Mouse (Mus musculus) E14TG2a.4 (cell line): ENCODE measurements around the gene Rnd1.

Experiments
- CTCF ChIP-seq: conservative IDR thresholded peaks from 2 replicates; pipeline ENCODE4 v1.5.1; 2014; ENCODE audit warnings: low read length
- NANOG ChIP-seq: IDR thresholded peaks from 2 replicates; pipeline ENCODE4 v1.6.1; 2014; ENCODE audit warnings: borderline replicate concordance, low read length, mixed read lengths
- POU5F1 ChIP-seq: IDR thresholded peaks from 2 replicates; pipeline ENCODE4 v1.6.1; 2014; ENCODE audit warnings: low read length, borderline replicate concordance

- TF ChIP-seq CTCF (no peak), NANOG (no peak), POU5F1 (no peak)
Measured at GRCm38 (mm10) chr15:98704312-98704711, 27.1 kb upstream of the Rnd1 start.
